Mouse (Mus musculus) left cerebral cortex, adult 2 months (tissue): ENCODE results near the gene 4930579F01Rik. TPM values are rescaled to one million over a fixed set of nuclear protein-coding genes. Genes with fewer than 3 reads are reported as not detected.

Experiments used
- DNase-seq, 2 experiments: peaks; one replicate each; pipeline ENCODE4 v3.0.0; 2021 to 2022; ENCODE audit warnings: low spot score in 2 of 2, mixed read lengths in 1 of 2; ENCODE audit errors: extremely low spot score in 1 of 2
- H3K27ac ChIP-seq: fragments of 200-600 bp; 2 replicates; pipeline ENCODE4 v1.8.1; 2022
- H3K4me3 ChIP-seq: fragments of 200-600 bp; 2 replicates; pipeline ENCODE4 v1.8.1; 2022
- CTCF ChIP-seq: fragments of 200-600 bp; IDR thresholded peaks from 2 replicates; pipeline ENCODE4 v1.8.1; 2022; ENCODE audit warnings: antibody characterized with exemption, mild to moderate bottlenecking, moderate library complexity
- intact Hi-C: fragments of 180-260 bp; cut with DNase I; formaldehyde crosslinking; loops from one replicate; pipeline ENCODE4 v1.15.1; 2025
- total RNA-seq, 2 experiments: library from RNA; stranded (reverse); gene quantifications; 2 replicates each; pipeline ENCODE4 v1.2.3; 2021

Gene 4930579F01Rik
- total RNA-seq, 2 experiments from 2014 or later: not detected

DNA sequence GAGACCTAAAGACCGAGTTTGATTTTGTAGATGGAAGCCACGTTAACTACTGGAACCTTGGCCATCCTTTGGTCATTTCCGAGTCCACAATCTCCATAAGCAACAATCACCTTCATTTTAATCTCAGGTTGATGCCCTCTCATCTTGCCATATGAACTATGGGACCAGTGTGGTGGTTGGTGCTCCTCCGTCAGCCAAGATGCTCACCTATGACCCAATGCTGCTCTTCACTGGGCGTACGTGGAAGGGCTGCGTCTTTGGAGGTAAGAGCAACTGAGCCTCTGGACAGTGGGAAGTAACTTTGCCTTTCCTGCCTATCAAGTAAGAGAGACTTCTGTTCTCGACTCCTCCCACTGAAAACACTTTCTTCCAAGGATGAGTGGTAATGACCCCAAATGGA, 34.2 kb upstream of the 4930579F01Rik start:
- no peak overlapping the region for H3K4me3 ChIP-seq
- intact Hi-C loops: no loop called here
- TF ChIP-seq CTCF: no peak
- no peak overlapping the region for H3K27ac ChIP-seq
- no peak for DNase-seq

- intact Hi-C loops: no loop called here
- no peak for DNase-seq
- TF ChIP-seq CTCF: no peak
- Histone ChIP-seq H3K27ac (no peak overlapping the region), H3K4me3 (no peak overlapping the region)
These were observed 33.5 kb upstream of the 4930579F01Rik start for GRCm38 (mm10) chr3:138227082-138227481.

- intact Hi-C loops: no loop called here
- no peak overlapping the region for H3K4me3 ChIP-seq
- no peak overlapping the region for H3K27ac ChIP-seq
- TF ChIP-seq CTCF: no peak
- no peak for DNase-seq
These were observed 32.9 kb upstream of the 4930579F01Rik start for GRCm38 (mm10) chr3:138226476-138226875.

DNA sequence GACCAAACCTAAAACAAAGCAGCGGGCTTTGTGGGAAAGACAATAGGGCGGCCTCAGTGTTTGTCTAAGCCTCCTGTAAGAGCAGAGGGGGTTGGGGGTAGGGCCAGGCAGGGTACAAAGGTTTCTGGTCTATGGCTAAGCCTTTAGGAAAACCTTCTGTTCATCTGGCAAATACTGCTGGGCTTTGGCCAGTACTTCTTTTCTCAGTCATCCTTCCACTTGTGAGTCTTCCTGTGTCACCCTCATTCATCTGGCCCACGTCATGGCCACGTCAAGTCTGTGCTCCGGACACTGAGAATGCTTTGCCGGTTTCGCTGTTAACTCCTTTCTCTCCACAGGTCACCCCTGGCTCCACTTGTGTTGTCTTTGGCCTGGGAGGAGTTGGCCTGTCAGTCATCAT, 32.2 kb upstream of the 4930579F01Rik start:
- H3K4me3 ChIP-seq: no peak overlapping the region
- intact Hi-C loops: no loop called here
- no peak overlapping the region for H3K27ac ChIP-seq
- DNase-seq: no peak
- no peak for TF ChIP-seq CTCF

GRCm38 (mm10) chr3:138225331-138225730, 31.7 kb upstream of the 4930579F01Rik start:
- TF ChIP-seq CTCF: no peak
- no peak for DNase-seq
- intact Hi-C loops: no loop called here
- no peak overlapping the region for H3K27ac ChIP-seq
- no peak overlapping the region for H3K4me3 ChIP-seq

DNA sequence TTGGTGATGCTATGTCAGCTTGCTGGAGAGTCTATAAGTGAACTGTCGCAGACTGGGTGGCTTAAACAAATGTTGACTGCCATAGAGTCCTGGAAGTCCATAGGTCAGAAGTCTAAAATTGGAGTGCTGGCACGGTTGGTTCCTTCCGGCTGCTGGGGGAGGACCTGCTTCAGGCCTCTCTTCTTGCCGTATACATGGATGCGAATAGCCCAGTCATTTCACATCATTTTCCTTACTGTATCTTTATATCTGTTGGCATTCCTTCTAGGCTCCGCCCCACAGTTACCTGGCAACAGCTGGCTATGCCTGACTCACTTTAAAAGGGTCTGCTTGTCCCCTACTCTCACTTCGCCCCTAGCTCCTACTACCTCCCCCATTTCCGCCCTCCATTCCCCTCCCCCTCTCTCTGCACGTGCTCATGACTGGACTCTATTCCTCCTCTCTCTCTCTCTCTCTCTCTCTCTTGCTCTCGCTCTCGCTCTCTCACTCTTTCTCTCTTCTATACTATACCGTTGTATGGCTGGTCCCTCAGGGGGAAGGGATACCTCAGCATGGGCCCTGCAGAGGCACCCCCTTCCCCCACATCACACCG, 30.8 kb upstream of the 4930579F01Rik start:
- DNase-seq: no peak
- no peak overlapping the region for H3K27ac ChIP-seq
- intact Hi-C loops: loop anchor here (5.0 kb wide), 1 partner anchor 208 kb away; no protein-coding TSS in a partner anchor
- H3K4me3 ChIP-seq: no peak overlapping the region
- TF ChIP-seq CTCF: no peak

DNA sequence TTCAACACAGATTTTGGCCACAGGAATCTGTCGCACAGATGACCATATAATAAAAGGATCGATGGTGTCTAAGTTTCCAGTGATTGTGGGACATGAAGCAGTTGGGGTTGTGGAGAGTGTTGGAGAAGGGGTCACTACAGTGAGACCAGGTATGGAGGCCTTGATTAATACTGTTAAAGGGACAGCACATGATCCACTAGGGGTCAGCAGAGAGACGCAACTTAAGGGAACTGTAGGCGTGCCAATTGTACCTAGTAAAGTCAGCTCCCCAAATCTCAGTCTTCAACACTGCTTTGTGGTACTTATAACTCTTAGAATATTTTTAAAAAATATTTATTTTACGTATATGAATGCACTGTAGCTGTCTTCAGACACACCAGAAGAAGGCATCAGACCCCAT, 29.3 kb upstream of the 4930579F01Rik start:
- Histone ChIP-seq H3K27ac (no peak overlapping the region), H3K4me3 (no peak overlapping the region)
- DNase-seq: peak; percentile 26 to 32
- intact Hi-C loops: loop anchor here (2.0 to 5.0 kb wide), 2 partner anchors 182 to 209 kb away; no protein-coding TSS in a partner anchor
- TF ChIP-seq CTCF: peak; percentile 71

DNA sequence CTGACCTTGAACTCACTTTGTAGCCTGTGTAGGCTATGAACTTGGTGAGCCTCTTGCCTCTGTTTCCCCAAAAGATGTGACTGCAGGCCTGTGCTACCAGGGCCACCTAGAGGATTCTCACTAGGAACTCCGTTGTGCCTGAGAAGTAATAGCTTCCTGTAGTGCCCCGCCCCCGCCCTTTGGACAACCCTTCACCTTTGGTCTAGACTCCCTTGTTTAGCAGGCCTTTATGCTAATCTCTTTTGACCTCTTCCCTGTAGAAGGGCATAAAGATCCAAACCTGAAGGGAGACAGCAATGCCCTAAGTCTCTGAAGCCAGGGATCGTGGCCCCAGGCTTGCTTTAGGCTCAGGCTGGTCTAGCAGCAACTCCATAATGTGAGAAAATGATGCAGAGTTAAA, 28.9 kb upstream of the 4930579F01Rik start:
- intact Hi-C loops: loop anchor here (2.0 to 5.0 kb wide), 2 partner anchors 182 to 210 kb away; no protein-coding TSS in a partner anchor
- H3K27ac ChIP-seq: no peak overlapping the region
- no peak for DNase-seq
- H3K4me3 ChIP-seq: no peak overlapping the region
- no peak for TF ChIP-seq CTCF

DNA sequence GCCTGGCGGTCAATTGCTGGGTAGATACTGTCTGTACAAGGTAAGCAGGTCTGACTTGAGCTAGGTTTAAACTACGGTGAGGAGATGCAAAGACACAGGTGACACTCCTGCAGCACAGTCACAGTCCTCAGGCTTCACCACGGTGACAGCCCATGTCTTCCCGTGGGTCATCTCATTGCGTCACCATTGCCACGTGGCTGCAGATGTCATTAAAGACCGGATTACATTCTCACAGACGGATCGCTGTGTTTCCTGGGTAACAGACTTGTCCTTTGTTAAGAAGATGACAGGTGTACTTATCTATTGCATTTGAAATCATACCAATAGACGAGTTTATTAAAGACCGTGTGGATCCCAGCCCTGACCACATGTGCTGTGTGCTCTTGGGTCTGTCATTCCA, 27.5 kb upstream of the 4930579F01Rik start:
- intact Hi-C loops: loop anchor here (5.0 kb wide), 1 partner anchor 211 kb away; no protein-coding TSS in a partner anchor
- TF ChIP-seq CTCF: no peak
- DNase-seq: no peak
- H3K27ac ChIP-seq: no peak overlapping the region
- H3K4me3 ChIP-seq: no peak overlapping the region

DNA sequence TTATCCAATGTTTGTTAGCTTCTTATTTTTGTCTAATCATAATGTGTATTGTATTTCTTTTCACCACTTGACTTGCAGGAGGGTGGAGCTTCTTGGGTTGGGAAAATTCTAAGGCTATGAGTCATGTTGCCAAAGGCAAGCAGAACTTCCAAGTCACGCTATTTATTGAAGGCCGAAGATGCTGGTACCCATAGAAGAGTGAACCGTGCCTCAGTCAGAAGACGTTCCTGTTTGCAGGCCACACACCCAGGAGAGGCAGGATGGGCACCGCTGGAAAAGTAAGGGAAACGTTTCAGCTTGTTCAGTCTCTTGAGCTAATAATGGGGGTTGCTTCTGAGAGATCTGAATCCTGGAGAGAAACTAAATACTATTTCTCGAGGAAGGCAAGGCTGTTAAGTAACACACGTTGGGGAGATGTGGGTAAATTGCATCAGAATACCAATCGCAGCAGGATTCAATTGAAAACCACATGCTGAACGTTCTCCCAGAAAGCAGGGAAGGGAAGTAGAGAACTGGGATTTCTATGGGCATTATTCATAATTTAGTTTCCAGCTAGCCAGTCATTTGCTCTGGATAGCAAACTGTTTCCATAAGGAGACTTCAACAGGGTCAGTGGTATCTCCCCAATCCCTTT, 24.1 kb upstream of the 4930579F01Rik start, which contains the start of gene Adh7:
Gene Adh7, plus strand, starts transcription at position 130 of the 634 bp plus-strand sequence.
- intact Hi-C loops: no loop called here
- H3K27ac ChIP-seq: no peak within 1 kb of the TSS
- no peak for TF ChIP-seq CTCF
- DNase-seq: no peak
- H3K4me3 ChIP-seq: no peak within 1 kb of the TSS

GRCm38 (mm10) chr3:138216091-138216490, 22.5 kb upstream of the 4930579F01Rik start:
- intact Hi-C loops: no loop called here
- no peak for TF ChIP-seq CTCF
- Histone ChIP-seq H3K4me3 (no peak overlapping the region), H3K27ac (no peak overlapping the region)
- DNase-seq: no peak

DNA sequence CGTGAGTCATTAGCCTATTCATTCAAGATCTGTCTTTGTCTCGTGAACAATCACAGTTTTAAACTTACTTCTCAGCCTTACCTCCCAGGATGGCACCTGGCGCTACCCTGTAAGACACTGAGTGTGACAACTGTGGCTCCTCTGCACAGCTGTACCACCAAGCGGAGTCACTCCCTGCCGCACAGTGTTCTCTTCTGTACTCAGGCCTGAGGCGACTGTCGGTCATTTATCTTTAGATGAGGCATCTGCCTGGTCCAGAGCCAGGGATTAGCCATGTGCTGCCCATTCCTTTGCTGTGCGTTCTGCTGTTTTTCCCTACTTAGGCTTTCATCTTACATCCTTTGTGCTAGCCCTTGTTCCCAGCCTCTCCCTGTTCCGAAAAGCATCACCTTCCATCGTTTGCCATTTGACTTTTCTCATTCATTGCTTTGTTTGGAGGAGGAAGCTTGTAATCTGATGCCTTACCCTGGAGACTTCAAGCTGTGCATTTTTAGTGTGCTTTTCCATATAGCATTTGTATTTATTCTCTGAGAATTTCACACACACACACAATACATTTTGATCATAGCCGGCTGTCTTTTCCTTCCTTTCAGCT, 21.9 kb upstream of the 4930579F01Rik start:
- no peak for TF ChIP-seq CTCF
- intact Hi-C loops: no loop called here
- no peak overlapping the region for H3K4me3 ChIP-seq
- DNase-seq: no peak
- no peak overlapping the region for H3K27ac ChIP-seq
